Mouse (Mus musculus) gastrocnemius, adult 2 months (tissue): Measurements from ENCODE around the gene Slc37a1. TPM values are rescaled to one million over a fixed set of nuclear protein-coding genes. Genes with fewer than 3 reads are reported as not detected.

Source experiments
- DNase-seq: peaks from one replicate; pipeline ENCODE4 v3.0.0; 2022
- H3K27ac ChIP-seq: fragments of 200-600 bp; 2 replicates; pipeline ENCODE4 v1.8.1; 2022; ENCODE audit warnings: mild to moderate bottlenecking
- H3K4me3 ChIP-seq: fragments of 200-600 bp; 2 replicates; pipeline ENCODE4 v1.8.1; 2022; ENCODE audit warnings: mild to moderate bottlenecking, moderate library complexity
- CTCF ChIP-seq: fragments of 200-600 bp; IDR thresholded peaks from 2 replicates; pipeline ENCODE4 v1.8.1; 2022; ENCODE audit warnings: antibody characterized with exemption, mild to moderate bottlenecking, moderate library complexity
- intact Hi-C: fragments of 180-260 bp; cut with DNase I; formaldehyde crosslinking; loops from one replicate; pipeline ENCODE4 v1.15.1; 2025
- total RNA-seq, 2 experiments: library from RNA; stranded (reverse); gene quantifications; 2 replicates each; pipeline ENCODE4 v1.2.3; 2021

Gene Slc37a1
- total RNA-seq, 2 experiments from 2014 or later = 3.0 to 4.2 TPM

- peak; percentile 38 for TF ChIP-seq CTCF
- DNase-seq = no peak
- H3K4me3 ChIP-seq = no peak overlapping the region
- intact Hi-C loops = no loop called here
- H3K27ac ChIP-seq = no peak overlapping the region
Measured at GRCm38 (mm10) chr17:31317521-31318272, 31.1 kb downstream of the Slc37a1 start.

DNA sequence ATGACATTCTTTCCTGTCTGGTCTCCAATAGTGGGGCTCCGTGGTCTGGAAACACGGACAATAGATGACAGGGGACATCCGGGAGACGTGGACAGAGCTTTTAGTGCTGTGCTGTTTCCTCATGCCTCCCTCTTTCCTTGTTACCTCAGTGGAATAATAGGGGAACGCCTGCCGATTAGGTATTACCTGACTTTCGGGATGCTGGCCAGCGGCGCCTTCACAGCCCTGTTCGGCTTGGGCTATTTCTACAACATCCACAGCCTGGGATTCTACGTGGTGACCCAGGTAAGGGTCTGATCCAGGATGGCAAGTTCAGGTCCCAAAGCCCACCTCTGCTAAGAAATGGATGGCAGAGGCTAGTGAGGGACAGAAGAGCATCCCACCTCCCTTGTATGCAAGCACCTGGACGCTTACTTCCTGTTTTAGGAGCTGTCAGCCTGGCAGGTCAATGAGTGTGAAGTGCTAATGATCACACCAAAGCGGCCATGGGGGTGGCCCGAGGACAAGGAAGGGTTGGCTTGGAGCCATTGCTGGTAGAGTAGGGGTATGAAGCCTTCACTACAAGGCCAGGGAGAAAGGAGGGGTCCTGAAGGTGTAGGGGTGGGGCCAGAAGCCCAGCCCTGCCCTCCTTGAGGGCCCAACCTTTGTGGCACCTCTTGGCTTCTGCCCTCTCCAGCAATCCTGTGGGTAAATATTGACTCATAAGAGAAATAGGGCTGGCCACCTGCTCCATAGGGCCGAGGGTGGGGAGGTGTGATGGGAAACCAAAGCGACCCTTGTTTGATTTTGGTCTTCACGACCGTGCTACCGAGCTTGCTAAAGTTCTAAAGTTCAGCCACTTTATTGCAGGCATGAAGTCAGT is 32.5 kb downstream of the Slc37a1 start:
- Histone ChIP-seq H3K4me3 (no peak overlapping the region), H3K27ac (no peak overlapping the region)
- no peak for DNase-seq
- intact Hi-C loops = no loop called here
- TF ChIP-seq CTCF = no peak

- H3K27ac ChIP-seq = peak overlapping the region; percentile 71
- peak overlapping the region; percentile 39 for H3K4me3 ChIP-seq
- intact Hi-C loops = no loop called here
- peak; percentile 84 for DNase-seq
- no peak for TF ChIP-seq CTCF
Measured at GRCm38 (mm10) chr17:31321425-31321824, 34.8 kb downstream of the Slc37a1 start.

DNA sequence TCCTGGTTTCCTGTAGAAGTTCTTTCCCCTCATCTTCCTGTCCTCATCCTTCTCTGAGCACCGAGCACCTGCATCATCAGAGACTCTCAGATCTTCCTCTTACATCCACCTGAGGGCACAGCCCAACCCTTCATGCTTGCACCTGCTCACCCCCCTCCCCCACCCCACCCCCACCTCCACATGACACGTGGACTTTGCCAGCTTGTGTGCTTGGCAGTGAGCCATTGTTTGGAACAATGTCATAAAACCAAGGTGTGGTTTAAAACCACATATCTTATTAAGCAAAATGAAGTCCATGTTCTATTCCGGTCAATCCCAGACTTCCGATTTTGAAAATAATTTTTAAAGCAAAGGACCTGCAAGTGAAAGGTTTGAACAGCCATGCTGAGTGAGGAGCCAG is 35.9 kb downstream of the Slc37a1 start:
- no peak overlapping the region for H3K4me3 ChIP-seq
- no peak for DNase-seq
- H3K27ac ChIP-seq = peak overlapping the region; percentile 71; the same call in 1 of the 2 replicates
- intact Hi-C loops = no loop called here
- TF ChIP-seq CTCF = no peak

GRCm38 (mm10) chr17:31323379-31323778 is 36.8 kb downstream of the Slc37a1 start:
- Histone ChIP-seq H3K4me3 (no peak overlapping the region), H3K27ac (no peak overlapping the region)
- DNase-seq = no peak
- intact Hi-C loops = no loop called here
- TF ChIP-seq CTCF = no peak

DNA sequence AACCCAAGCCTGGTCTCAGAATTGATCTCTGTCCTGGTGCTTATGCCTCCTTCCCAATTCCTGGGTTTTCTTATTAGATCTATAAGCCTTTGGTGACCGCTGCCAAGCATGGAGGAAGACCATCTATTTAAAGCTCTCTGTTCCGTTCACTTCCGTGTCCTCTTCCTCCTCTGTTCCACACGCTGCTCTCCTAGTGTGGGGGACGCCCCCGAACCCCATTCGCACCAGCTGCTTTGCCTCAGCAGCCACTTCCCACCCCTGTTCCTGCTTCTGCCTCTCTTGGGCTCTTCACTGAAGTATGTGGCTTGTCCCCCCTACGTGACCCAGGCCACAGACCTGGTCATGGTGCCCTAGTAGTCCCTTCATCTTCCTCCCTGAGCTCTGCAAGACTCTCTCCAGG is 37.6 kb downstream of the Slc37a1 start:
- TF ChIP-seq CTCF = no peak
- intact Hi-C loops = no loop called here
- Histone ChIP-seq H3K4me3 (no peak overlapping the region), H3K27ac (no peak overlapping the region)
- DNase-seq = no peak

GRCm38 (mm10) chr17:31325451-31326219 is 39.0 kb downstream of the Slc37a1 start:
- Histone ChIP-seq H3K4me3 (no peak overlapping the region), H3K27ac (peak overlapping the region; percentile 78)
- intact Hi-C loops = no loop called here
- DNase-seq = peak; percentile 78
- TF ChIP-seq CTCF = peak; percentile 61

GRCm38 (mm10) chr17:31326220-31326852 is 39.7 kb downstream of the Slc37a1 start:
- no peak for DNase-seq
- TF ChIP-seq CTCF = no peak
- H3K27ac ChIP-seq = peak overlapping the region; percentile 78; the same call in 1 of the 2 replicates
- no peak overlapping the region for H3K4me3 ChIP-seq
- intact Hi-C loops = no loop called here

DNA sequence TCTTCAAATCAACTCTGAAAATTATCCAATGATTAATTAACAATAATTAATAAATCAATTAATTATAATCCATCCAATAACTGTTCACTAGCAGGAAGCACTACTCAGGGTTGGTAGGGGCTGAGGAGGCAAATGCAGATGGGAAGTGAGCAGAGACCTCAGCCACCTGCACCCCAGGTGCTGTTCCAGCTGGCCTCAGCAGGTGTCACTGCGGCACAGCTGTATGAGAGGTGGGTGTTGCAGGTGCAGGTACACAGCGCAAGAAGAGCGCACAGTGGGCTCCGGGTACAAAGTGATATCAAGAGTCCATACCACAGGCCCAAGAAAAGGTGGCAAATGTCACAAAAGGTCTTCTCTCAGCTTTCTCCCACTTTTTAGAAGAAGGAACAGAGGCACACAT is 41.9 kb downstream of the Slc37a1 start:
- H3K27ac ChIP-seq = no peak overlapping the region
- TF ChIP-seq CTCF = peak; percentile 27; the same call in 1 of the 2 replicates

DNA sequence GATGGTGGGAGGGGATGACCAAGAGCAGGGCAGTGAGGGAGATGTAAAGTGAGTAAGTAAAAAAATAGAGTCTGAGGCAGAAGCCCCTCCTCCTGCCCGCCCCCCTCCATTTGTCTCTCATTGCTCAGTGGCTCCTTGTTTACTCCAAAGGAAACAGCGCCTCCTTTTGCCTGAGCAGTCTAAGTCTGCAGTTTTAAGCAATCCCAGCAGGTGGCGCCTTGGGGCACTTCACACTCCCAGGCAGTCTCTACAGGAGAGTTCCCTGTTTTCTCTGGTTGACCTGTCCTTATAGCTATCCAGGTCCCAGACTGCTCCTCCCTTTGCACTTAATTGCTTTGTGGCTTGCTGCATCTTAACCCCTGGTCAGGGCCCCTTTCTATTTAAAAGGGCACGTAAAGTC is 44.0 kb downstream of the Slc37a1 start:
- intact Hi-C loops = loop anchor here (2.0 kb wide), 1 partner anchor 334 kb away; no protein-coding TSS in a partner anchor
- H3K27ac ChIP-seq = no peak overlapping the region
- TF ChIP-seq CTCF = peak; percentile 77
- peak; percentile 66 for DNase-seq
- H3K4me3 ChIP-seq = no peak overlapping the region

More for the DNA sequence above, 41.9 kb downstream of the Slc37a1 start:
- intact Hi-C loops = no loop called here
- no peak for DNase-seq
- H3K4me3 ChIP-seq = no peak overlapping the region

- DNase-seq = no peak
- peak; percentile 36; the same call in 1 of the 2 replicates for TF ChIP-seq CTCF
- Histone ChIP-seq H3K27ac (no peak overlapping the region), H3K4me3 (no peak overlapping the region)
- intact Hi-C loops = loop anchor here (2.0 kb wide), 1 partner anchor 334 kb away; no protein-coding TSS in a partner anchor
Measured at GRCm38 (mm10) chr17:31331273-31331672, 44.7 kb downstream of the Slc37a1 start.

DNA sequence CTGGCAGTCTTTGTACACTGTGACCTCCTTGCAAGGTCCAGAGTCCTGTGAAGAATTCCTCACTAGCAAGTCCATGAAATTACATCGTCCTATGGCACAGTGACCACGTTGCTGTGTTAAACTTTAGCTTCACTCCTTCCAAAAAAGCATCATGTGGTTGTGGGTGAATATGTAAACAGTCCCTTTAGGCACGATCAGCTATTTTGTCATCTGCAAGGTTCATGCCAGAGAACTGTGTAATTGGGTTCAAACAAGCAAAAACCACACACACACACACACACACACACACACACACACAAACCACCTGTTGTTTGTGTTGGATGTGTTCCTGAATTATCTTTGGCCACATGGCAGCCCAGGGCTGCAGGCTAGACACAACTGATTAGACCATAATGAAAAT is 45.3 kb downstream of the Slc37a1 start:
- Histone ChIP-seq H3K4me3 (no peak overlapping the region), H3K27ac (no peak overlapping the region)
- DNase-seq = no peak
- intact Hi-C loops = loop anchor here (2.0 kb wide), 1 partner anchor 333 kb away; no protein-coding TSS in a partner anchor
- no peak for TF ChIP-seq CTCF
